ENCODE assay signal across 9 mouse cellular contexts in the genomic region with DNA sequence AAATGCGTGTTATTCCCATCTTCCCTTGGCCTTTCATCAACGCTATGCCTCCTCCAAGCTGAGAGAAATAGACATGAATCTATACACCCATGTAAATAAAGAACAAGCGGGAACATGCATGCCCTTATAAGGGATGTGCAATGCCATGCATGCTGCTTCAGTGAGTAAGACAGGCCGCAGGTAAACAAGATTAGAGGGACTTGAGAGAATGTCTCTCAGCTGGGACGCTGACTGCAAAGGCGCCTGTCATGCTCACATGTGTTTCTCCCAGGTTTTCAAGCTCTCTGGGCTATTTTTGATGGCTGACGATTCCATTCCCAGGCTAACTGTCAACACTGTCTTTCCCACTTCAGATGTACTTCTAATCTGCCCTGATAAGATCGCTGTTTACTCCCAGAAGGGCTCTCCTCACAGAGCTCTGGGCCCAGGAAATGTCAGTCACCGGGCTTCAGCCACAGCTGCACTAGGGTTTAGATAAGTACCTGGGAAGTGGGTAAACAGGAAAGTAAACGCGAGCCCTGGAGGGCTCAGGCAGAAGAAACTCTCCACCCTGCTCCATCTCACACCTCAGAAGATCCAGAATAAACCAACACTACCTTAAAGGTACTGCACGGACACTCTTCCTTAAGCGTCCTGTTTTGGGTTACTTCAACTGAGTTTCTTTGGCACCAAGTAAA. TPM values are rescaled to one million over a fixed set of nuclear protein-coding genes. Genes with fewer than 3 reads are reported as not detected.
DNase-seq lines count a peak whose midpoint lies in the region; ATAC-seq and TF ChIP-seq lines count a peak whose summit lies in the region.
"Had no signal": no experiment of that assay in that cellular context is flagged by ENCODE, and none has a peak within 500 bp of the region (broad histone marks: within the 10 kb centered on the region; RNA-seq: fewer than 3 reads in every experiment).

No protein-coding gene starts in this region.

- ATAC-seq in CD4-positive, CD25-positive, alpha-beta regulatory T cell, adult 4 months: peak; percentile 26
- peak; percentile 76 for ATAC-seq in heart, embryonic 12.5 days (ENCODE audit: insufficient number of reproducible peaks, low FRiP score)
- ATAC-seq in limb, embryonic 14.5 days (ENCODE audit: low FRiP score, low read depth): no peak; the same call in 1 of the 2 replicates
- ATAC-seq in midbrain, embryonic 14.5 days (ENCODE audit: low FRiP score, low TSS enrichment): no peak

- 0 out of 2 replicates have a peak overlapping the region, but pooled peaks have one; percentile 9 for H3K9ac ChIP-seq in heart, embryonic 12.5 days
- H3K9ac ChIP-seq in limb, embryonic 14.5 days (ENCODE audit: low read depth, low read length, severe bottlenecking): peak overlapping the region; percentile 37
- H3K9ac ChIP-seq in midbrain, embryonic 14.5 days (replicated peaks; ENCODE audit: low read length): no peak overlapping the region

- no peaks in the 10 kb centered on the region for H3K36me3 ChIP-seq in heart, embryonic 12.5 days
- H3K36me3 ChIP-seq in limb, embryonic 14.5 days (ENCODE audit: control insufficient read depth, insufficient read depth, low read length): no peaks in the 10 kb centered on the region
- H3K36me3 ChIP-seq in midbrain, embryonic 14.5 days (ENCODE audit: control insufficient read depth, insufficient read depth, low read length): no peaks in the 10 kb centered on the region

- H3K4me2 ChIP-seq in heart, embryonic 12.5 days: peak overlapping the region; percentile 61
- peak overlapping the region; percentile 61 for H3K4me2 ChIP-seq in limb, embryonic 14.5 days (replicated peaks; ENCODE audit: low read depth, low read length, severe bottlenecking)
- H3K4me2 ChIP-seq in midbrain, embryonic 14.5 days (ENCODE audit: low read length): peak overlapping the region; percentile 65

- WGBS in heart, embryonic 12.5 days: 10% methylated on average over 13 of the region's 13 CpGs
- 44% methylated on average over 13 of the region's 13 CpGs for WGBS in limb, embryonic 14.5 days
- WGBS in midbrain, embryonic 14.5 days: 56% methylated on average over 13 of the region's 13 CpGs

- H3K27ac ChIP-seq in heart, embryonic 12.5 days (ENCODE audit: poor library complexity, severe bottlenecking): peak overlapping the region; percentile 87
- H3K27ac ChIP-seq in limb, embryonic 14.5 days (replicated peaks; ENCODE audit: low read depth, low read length): no peak overlapping the region
- H3K27ac ChIP-seq in midbrain, embryonic 14.5 days (replicated peaks; ENCODE audit: low read depth, low read length): no peak overlapping the region

- no peak for TF ChIP-seq POLR2A in limb, embryonic 14.5 days (IDR thresholded peaks at IDR 0.05; ENCODE audit: borderline replicate concordance, extremely low read depth, insufficient read depth, insufficient read length)

- peak; percentile 11 for DNase-seq in embryo, embryonic 10.5 days (ENCODE audit: low spot score)
- DNase-seq in limb, embryonic 14.5 days (ENCODE audit: low spot score): no peak
- peak; percentile 25 for DNase-seq in midbrain, embryonic 14.5 days
- DNase-seq in gastrocnemius, postnatal 36 days: no peak
- DNase-seq in right cerebral cortex, postnatal 10 days (ENCODE audit: low spot score in 2 of 2): no peak
- no peak for DNase-seq in urinary bladder, adult 2 months (ENCODE audit: low spot score)

- H3K4me1 ChIP-seq in heart, embryonic 12.5 days (replicated peaks): peaks cover 12% of the 10 kb centered on the region
- peaks cover 7% of the 10 kb centered on the region; the same call in 1 of the 2 replicates for H3K4me1 ChIP-seq in limb, embryonic 14.5 days (ENCODE audit: control insufficient read depth, insufficient read depth, low read length)
- 0 out of 2 replicates have a peak, but pooled peaks cover 8% of the 10 kb centered on the region for H3K4me1 ChIP-seq in midbrain, embryonic 14.5 days (ENCODE audit: control insufficient read depth, insufficient read depth, low read length)

- peak overlapping the region; percentile 37 for H3K4me3 ChIP-seq in heart, embryonic 12.5 days
- peak overlapping the region; percentile 41 for H3K4me3 ChIP-seq in limb, embryonic 14.5 days (replicated peaks; ENCODE audit: low read length)
- H3K4me3 ChIP-seq in midbrain, embryonic 14.5 days (replicated peaks; ENCODE audit: low read depth, low read length): peak overlapping the region; percentile 31

- intact Hi-C loops in gastrocnemius, postnatal 36 days (cut with DNase I): loop anchor here (2.0 to 5.0 kb wide), 3 partner anchors 44 to 1219 kb away; no protein-coding TSS in a partner anchor

- 0 out of 2 replicates have a peak, but pooled peaks cover 2% of the 10 kb centered on the region for H3K9me3 ChIP-seq in heart, embryonic 12.5 days (replicated peaks)
- H3K9me3 ChIP-seq in limb, embryonic 14.5 days (ENCODE audit: control insufficient read depth, low read length): no peaks in the 10 kb centered on the region
- H3K9me3 ChIP-seq in midbrain, embryonic 14.5 days (ENCODE audit: control insufficient read depth, low read length): no peaks in the 10 kb centered on the region

- no peaks in the 10 kb centered on the region for H3K27me3 ChIP-seq in heart, embryonic 12.5 days (replicated peaks)
- no peaks in the 10 kb centered on the region for H3K27me3 ChIP-seq in limb, embryonic 14.5 days (ENCODE audit: control insufficient read depth, insufficient read depth, low read length)
- H3K27me3 ChIP-seq in midbrain, embryonic 14.5 days (ENCODE audit: control insufficient read depth, insufficient read depth, low read length): no peaks in the 10 kb centered on the region

RNA-seq across cellular contexts. Expression of gene Atp6ap1l, which starts 19.2 kb away (rescaled TPM):
- polyA plus RNA-seq in CD4-positive, CD25-positive, alpha-beta regulatory T cell, adult 4 months (2017; shearing (Covaris generic)): under 1 TPM in 1 of 2 experiments, not detected in 1; 0.38 TPM
- 0.55 and 0.77 TPM in 2 replicates for polyA plus RNA-seq in heart, embryonic 12.5 days (2016; fragmentation: Nextera tagmentation; extraction: Ambion mirVana)
- polyA plus RNA-seq in limb, embryonic 14.5 days (2012; rRNA removed): 0.34 and 0.40 TPM in 2 replicates
- polyA plus RNA-seq in limb, embryonic 14.5 days (2014; fragmentation: Nextera tagmentation; extraction: Ambion mirVana): 0.37 TPM in 1 of 2 replicates, not detected in the other
- polyA plus RNA-seq in midbrain, embryonic 14.5 days (2014; fragmentation: Nextera tagmentation; extraction: Ambion mirVana): 0.62 and 0.91 TPM in 2 replicates
- not detected for total RNA-seq in gastrocnemius, postnatal 36 days (2021)
- polyA plus RNA-seq in urinary bladder, adult 2 months (2012; rRNA removed): 0.19 TPM in 2 replicates
- total RNA-seq: neutrophil, adult 5-6 weeks had no signal

RNA-seq across cellular contexts. Expression of gene Rps23, which starts 36.8 kb away (rescaled TPM):
- 1,000 to 10,000 TPM; 1,115 to 1,300 TPM for polyA plus RNA-seq in CD4-positive, CD25-positive, alpha-beta regulatory T cell, adult 4 months (2017; shearing (Covaris generic))
- 178 and 179 TPM in 2 replicates for polyA plus RNA-seq in heart, embryonic 12.5 days (2016; fragmentation: Nextera tagmentation; extraction: Ambion mirVana)
- 1,014 and 1,530 TPM in 2 replicates for polyA plus RNA-seq in limb, embryonic 14.5 days (2012; rRNA removed)
- 292 and 334 TPM in 2 replicates for polyA plus RNA-seq in limb, embryonic 14.5 days (2014; fragmentation: Nextera tagmentation; extraction: Ambion mirVana)
- 160 TPM in 2 replicates for polyA plus RNA-seq in midbrain, embryonic 14.5 days (2014; fragmentation: Nextera tagmentation; extraction: Ambion mirVana)
- 100 to 1,000 TPM; 142 to 205 TPM for total RNA-seq in gastrocnemius, postnatal 36 days (2021)
- 1,364 and 1,528 TPM in 2 replicates for polyA plus RNA-seq in urinary bladder, adult 2 months (2012; rRNA removed)

Comparison
In these comparisons a context has a peak if more than half of its experiments do, and no peak if none do; other contexts are left out.
1. ATAC-seq: peak in CD4-positive, CD25-positive, alpha-beta regulatory T cell, adult 4 months (single experiment) and heart, embryonic 12.5 days (single experiment); none in limb, embryonic 14.5 days (single experiment) and midbrain, embryonic 14.5 days (single experiment).
2. DNase-seq: peak in embryo, embryonic 10.5 days (single experiment) and midbrain, embryonic 14.5 days (single experiment); none in limb, embryonic 14.5 days (single experiment), gastrocnemius, postnatal 36 days (0 of 2), right cerebral cortex, postnatal 10 days (0 of 2) and urinary bladder, adult 2 months (single experiment).
3. Peak in every context shown above with its lines, with median percentiles within 50 percentile points of each other: H3K4me2 ChIP-seq and H3K4me3 ChIP-seq.